Mouse (Mus musculus): ENCODE data around the gene Nusap1. TPM values are rescaled to one million over a fixed set of nuclear protein-coding genes. Genes with fewer than 3 reads are reported as not detected.
"Not testable (repeated sequence)": the region's sequence is repeated elsewhere in the genome, so short reads cannot be mapped to it uniquely, and the experiment has no call there.

Gene Nusap1
- 1 to 10 TPM; 1.1 to 1.5 TPM for total RNA-seq (2021)

- peak; percentile 82 for DNase-seq (ENCODE audit: low spot score)
- intact Hi-C loops (cut with DNase I) = no loop called here
Measured at GRCm38 (mm10) chr2:119618199-119618982, at the start of gene Nusap1, which contains the start of gene Oip5. TSS of gene Nusap1 (plus strand) at chr2:119618298. TSS of gene Oip5 (minus strand) at chr2:119618469.

- intact Hi-C loops (cut with DNase I) = no loop called here
- no peak for DNase-seq (ENCODE audit: low spot score)
Measured at GRCm38 (mm10) chr2:119572471-119572870, 45.6 kb upstream of the Nusap1 start.

- DNase-seq (ENCODE audit: low spot score) = no peak
- intact Hi-C loops (cut with DNase I) = no loop called here
Measured at GRCm38 (mm10) chr2:119581571-119581970, 36.5 kb upstream of the Nusap1 start.

GRCm38 (mm10) chr2:119583439-119583838, 34.7 kb upstream of the Nusap1 start:
- no peak for DNase-seq (ENCODE audit: low spot score)
- intact Hi-C loops (cut with DNase I) = no loop called here

GRCm38 (mm10) chr2:119584282-119584681, 33.8 kb upstream of the Nusap1 start:
- DNase-seq (ENCODE audit: low spot score) = no peak
- intact Hi-C loops (cut with DNase I) = no loop called here

GRCm38 (mm10) chr2:119587383-119587782, 30.7 kb upstream of the Nusap1 start:
- intact Hi-C loops (cut with DNase I) = no loop called here
- peak; percentile 8 for DNase-seq (ENCODE audit: low spot score)

GRCm38 (mm10) chr2:119591247-119591646, 26.9 kb upstream of the Nusap1 start:
- intact Hi-C loops (cut with DNase I) = loop anchor here (5.0 kb wide), 1 partner anchor 114 kb away; the partner anchor contains the start of gene Ino80
- DNase-seq (ENCODE audit: low spot score) = no peak

GRCm38 (mm10) chr2:119593765-119594112, 24.4 kb upstream of the Nusap1 start:
- intact Hi-C loops (cut with DNase I) = loop anchor here (2.0 to 5.0 kb wide), 2 partner anchors 45 to 116 kb away; partner anchors contain the start of gene Ino80
- DNase-seq (ENCODE audit: low spot score) = no peak

- peak; percentile 92 for DNase-seq (ENCODE audit: low spot score)
- intact Hi-C loops (cut with DNase I) = loop anchor here (5.0 kb wide), 1 partner anchor 117 kb away; the partner anchor contains the start of gene Ino80
Measured at GRCm38 (mm10) chr2:119594113-119594981, 23.8 kb upstream of the Nusap1 start.

GRCm38 (mm10) chr2:119595308-119595707, 22.8 kb upstream of the Nusap1 start:
- no peak for DNase-seq (ENCODE audit: low spot score)
- intact Hi-C loops (cut with DNase I) = loop anchor here (5.0 kb wide), 1 partner anchor 67 kb away; the partner anchor contains the start of gene Ndufaf1

- no peak for DNase-seq (ENCODE audit: low spot score)
- intact Hi-C loops (cut with DNase I) = loop anchor here (5.0 kb wide), 1 partner anchor 65 kb away; the partner anchor contains the start of gene Ndufaf1
Measured at GRCm38 (mm10) chr2:119596781-119597330, 21.2 kb upstream of the Nusap1 start.

- intact Hi-C loops (cut with DNase I) = no loop called here
- no peak for DNase-seq (ENCODE audit: low spot score)
Measured at GRCm38 (mm10) chr2:119601027-119601426, 17.1 kb upstream of the Nusap1 start.

- intact Hi-C loops (cut with DNase I); DNase-seq (ENCODE audit: low spot score): not testable (repeated sequence)
Measured at GRCm38 (mm10) chr2:119601575-119601974, 16.5 kb upstream of the Nusap1 start.

GRCm38 (mm10) chr2:119602488-119602887, 15.6 kb upstream of the Nusap1 start:
- intact Hi-C loops (cut with DNase I) = no loop called here
- no peak for DNase-seq (ENCODE audit: low spot score)

GRCm38 (mm10) chr2:119603909-119604308, 14.2 kb upstream of the Nusap1 start:
- intact Hi-C loops (cut with DNase I) = no loop called here
- no peak for DNase-seq (ENCODE audit: low spot score)

- no peak for DNase-seq (ENCODE audit: low spot score)
- intact Hi-C loops (cut with DNase I) = no loop called here
Measured at GRCm38 (mm10) chr2:119605361-119605973, 12.6 kb upstream of the Nusap1 start.

GRCm38 (mm10) chr2:119607023-119607422, 11.1 kb upstream of the Nusap1 start:
- no peak for DNase-seq (ENCODE audit: low spot score)
- intact Hi-C loops (cut with DNase I) = no loop called here

- no peak for DNase-seq (ENCODE audit: low spot score)
- intact Hi-C loops (cut with DNase I) = no loop called here
Measured at GRCm38 (mm10) chr2:119617841-119618198, 278 bp upstream of the Nusap1 start.

- DNase-seq (ENCODE audit: low spot score); intact Hi-C loops (cut with DNase I): not testable (repeated sequence)
Measured at GRCm38 (mm10) chr2:119619002-119619401, 904 bp downstream of the Nusap1 start.

GRCm38 (mm10) chr2:119621302-119621701, 3.2 kb downstream of the Nusap1 start:
- intact Hi-C loops (cut with DNase I) = no loop called here
- DNase-seq (ENCODE audit: low spot score) = no peak
